Mouse (Mus musculus): Measurements from ENCODE around the gene Rap2a. TPM values are rescaled to one million over a fixed set of nuclear protein-coding genes. Genes with fewer than 3 reads are reported as not detected.

The Rap2a gene
- total and polyA plus RNA-seq, 3 experiments, result 1.3 to 1.5 (median 1.4) TPM

DNA sequence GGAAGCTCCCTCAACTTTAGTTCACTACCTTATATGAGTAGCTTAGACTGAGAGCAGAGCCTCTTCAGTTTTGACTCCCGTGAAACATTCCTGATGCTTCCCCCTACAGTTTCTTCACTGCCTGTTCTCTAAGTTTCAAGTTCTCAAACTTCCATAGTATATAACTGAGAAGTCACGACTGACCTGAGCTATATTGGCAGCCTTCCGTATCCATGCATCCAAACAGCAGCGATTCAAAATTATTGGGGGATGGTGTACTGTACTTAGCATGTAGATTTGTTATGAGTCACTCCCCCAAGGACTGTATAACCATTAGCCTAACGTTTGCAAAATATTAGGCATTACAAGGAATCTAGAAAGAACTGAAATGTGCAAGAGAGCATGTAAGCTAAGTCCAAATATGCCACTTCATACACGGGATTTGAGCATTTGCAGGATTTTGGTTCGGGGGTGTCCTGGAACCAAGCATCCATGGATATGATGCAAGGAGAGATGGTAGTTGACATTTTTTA, 2.0 kb upstream of the Rap2a start:
- Histone ChIP-seq H3K9ac (ENCODE audit: insufficient read depth, low read depth) (no peak overlapping the region; the same call in 1 of the 2 replicates), H3K27ac (ENCODE audit: insufficient read depth, low read depth) (no peak overlapping the region), H3K79me2 (replicated peaks; ENCODE audit: control insufficient read depth, extremely low read depth, insufficient read depth, poor library complexity, severe bottlenecking) (no peaks in the 10 kb centered on the region), H3K4me2 (ENCODE audit: insufficient read depth, low read depth, poor library complexity, severe bottlenecking) (peak overlapping the region; percentile 60; the same call in 1 of the 2 replicates), H3K4me1 (ENCODE audit: control insufficient read depth in 1 of 2, insufficient read depth in 2 of 2) (peaks cover 0 to 13% of the 10 kb centered on the region in 2 experiments; a peak in 3 of 4 replicates), H3K9me3 (replicated peaks; ENCODE audit: low read length) (no peaks in the 10 kb centered on the region), H3K27me3 (replicated peaks) (no peaks in the 10 kb centered on the region), H3K36me3 (replicated peaks in 1 of 2; ENCODE audit: control insufficient read depth in 1 of 2, insufficient read depth in 1 of 2, low read length in 1 of 2) (no peaks in the 10 kb centered on the region), H3K4me3 (replicated peaks in 1 of 3; ENCODE audit: low read depth in 2 of 3, low read length in 2 of 3, poor library complexity in 1 of 3) (no peak overlapping the region)
- no peak for TF ChIP-seq CHD1 (IDR thresholded peaks at IDR 0.05; ENCODE audit: low read depth, low read length)
- TF ChIP-seq EP300 (IDR thresholded peaks at IDR 0.05; ENCODE audit: low read length), result no peak
- TF ChIP-seq ZNF384 (IDR thresholded peaks at IDR 0.05; ENCODE audit: low read depth, low read length), result no peak
- no peak for TF ChIP-seq BHLHE40 (IDR thresholded peaks at IDR 0.05; ENCODE audit: low read depth, low read length)
- no peak for TF ChIP-seq MAFK (IDR thresholded peaks at IDR 0.05; ENCODE audit: insufficient replicate concordance, low read length)
- TF ChIP-seq MXI1 (IDR thresholded peaks at IDR 0.05; ENCODE audit: low read depth, low read length), result no peak
- no peak for TF ChIP-seq HCFC1 (IDR thresholded peaks at IDR 0.05; ENCODE audit: low read depth, low read length)
- in situ Hi-C loops (cut with MboI; ENCODE audit: low pct_ligation_motif_present, low pct_unique_long_range_greater_than_20kb, low sequenced_read_pairs) (no loop called here), dilution Hi-C loops (cut with MboI; ENCODE audit: extremely low pct_ligation_motif_present, extremely low pct_unique_long_range_greater_than_20kb, low sequenced_read_pairs) (no loop called here)
- no peak for DNase-seq (ENCODE audit: extremely low read depth)

DNA sequence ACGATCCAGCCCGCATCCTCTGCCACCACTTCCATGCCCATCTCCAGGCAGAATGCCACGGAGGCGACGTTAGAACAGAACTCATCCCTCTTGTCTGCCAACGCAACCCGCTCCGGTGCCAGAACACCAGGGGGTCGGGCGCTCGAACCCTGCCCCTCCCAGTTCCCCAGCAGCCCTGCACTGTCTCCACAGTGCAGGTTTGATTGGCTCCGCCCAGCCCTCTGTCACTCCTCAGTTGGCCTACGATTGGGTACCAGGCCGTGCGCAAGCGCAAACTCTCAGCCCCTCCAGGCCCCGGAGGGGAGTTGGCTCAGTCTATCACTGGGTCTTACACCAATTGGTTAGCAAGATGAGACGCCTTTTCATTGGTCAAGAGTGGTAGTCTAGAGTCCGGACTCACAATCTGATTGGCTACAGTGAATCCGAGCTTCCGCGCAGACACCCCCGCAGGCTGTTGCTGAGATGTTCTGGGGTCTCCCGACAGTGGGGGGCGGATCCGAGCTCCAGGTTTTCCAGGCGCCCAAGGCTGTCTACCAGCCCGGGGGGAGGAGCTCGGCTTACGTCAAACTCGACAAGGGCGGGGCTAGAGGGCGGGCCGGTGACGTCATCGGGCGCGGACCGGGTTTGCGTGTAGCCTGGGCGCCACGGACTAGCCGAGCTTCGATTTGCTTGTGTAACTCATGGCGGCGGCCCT, 809 bp upstream of the Rap2a start:
- Histone ChIP-seq H3K9me3 (replicated peaks; ENCODE audit: low read length) (no peaks in the 10 kb centered on the region), H3K79me2 (replicated peaks; ENCODE audit: control insufficient read depth, extremely low read depth, insufficient read depth, poor library complexity, severe bottlenecking) (no peaks in the 10 kb centered on the region), H3K9ac (ENCODE audit: insufficient read depth, low read depth) (peak overlapping the region; percentile 72), H3K4me3 (replicated peaks in 1 of 3; ENCODE audit: low read depth in 2 of 3, low read length in 2 of 3, poor library complexity in 1 of 3) (peak overlapping the region; percentile 78 to 92 (median 89)), H3K27ac (ENCODE audit: insufficient read depth, low read depth) (peak overlapping the region; percentile 66), H3K4me2 (ENCODE audit: insufficient read depth, low read depth, poor library complexity, severe bottlenecking) (peak overlapping the region; percentile 60; the same call in 1 of the 2 replicates), H3K36me3 (replicated peaks in 1 of 2; ENCODE audit: control insufficient read depth in 1 of 2, insufficient read depth in 1 of 2, low read length in 1 of 2) (no peaks in the 10 kb centered on the region), H3K4me1 (ENCODE audit: control insufficient read depth in 1 of 2, insufficient read depth in 2 of 2) (peaks cover 0 to 13% of the 10 kb centered on the region in 2 experiments; a peak in 3 of 4 replicates), H3K27me3 (replicated peaks) (no peaks in the 10 kb centered on the region)
- dilution Hi-C loops (cut with MboI; ENCODE audit: extremely low pct_ligation_motif_present, extremely low pct_unique_long_range_greater_than_20kb, low sequenced_read_pairs) (no loop called here), in situ Hi-C loops (cut with MboI; ENCODE audit: low pct_ligation_motif_present, low pct_unique_long_range_greater_than_20kb, low sequenced_read_pairs) (no loop called here)
- DNase-seq (ENCODE audit: extremely low read depth), result peak; percentile 99
- TF ChIP-seq EP300 (IDR thresholded peaks at IDR 0.05; ENCODE audit: low read length) (no peak), TCF12 (IDR thresholded peaks at IDR 0.05; ENCODE audit: low read depth, low read length) (peak; percentile 22; the same call in 1 of the 2 replicates), ELF1 (IDR thresholded peaks at IDR 0.05; ENCODE audit: low read depth, low read length) (peak; percentile 63; the same call in 1 of the 2 replicates), CHD1 (IDR thresholded peaks at IDR 0.05; ENCODE audit: low read depth, low read length) (no peak), TBP (conservative IDR thresholded peaks at IDR 0.05; ENCODE audit: low read depth, low read length) (no peak), SIN3A (IDR thresholded peaks at IDR 0.05; ENCODE audit: low read length) (peak; percentile 75), HCFC1 (IDR thresholded peaks at IDR 0.05; ENCODE audit: low read depth, low read length) (peak; percentile 81), MAFK (IDR thresholded peaks at IDR 0.05; ENCODE audit: insufficient replicate concordance, low read length) (no peak), POLR2A (IDR thresholded peaks at IDR 0.05; ENCODE audit: low read depth, low read length) (peak; percentile 81), ZMIZ1 (IDR thresholded peaks at IDR 0.05; ENCODE audit: low read depth, low read length) (no peak), ZKSCAN1 (IDR thresholded peaks at IDR 0.05; ENCODE audit: borderline replicate concordance, low read depth, low read length) (no peak), ZC3H11A (IDR thresholded peaks at IDR 0.05; ENCODE audit: low read depth, low read length) (no peak), ETS1 (conservative IDR thresholded peaks at IDR 0.05; ENCODE audit: low read depth, low read length) (peak; percentile 49), MAZ (IDR thresholded peaks at IDR 0.05; ENCODE audit: low read depth, low read length) (peak; percentile 93), MYC (IDR thresholded peaks at IDR 0.05; ENCODE audit: low read depth, low read length) (no peak), JUND (conservative IDR thresholded peaks at IDR 0.05; ENCODE audit: low read depth, low read length) (0 out of 2 replicates have a peak, but pooled peaks have one; percentile 20), USF2 (conservative IDR thresholded peaks at IDR 0.05; ENCODE audit: low read depth, low read length) (no peak), CHD2 (IDR thresholded peaks at IDR 0.05; ENCODE audit: low read length) (peak; percentile 81), USF1 (IDR thresholded peaks at IDR 0.05; ENCODE audit: low read depth, low read length) (no peak), NRF1 (IDR thresholded peaks at IDR 0.05; ENCODE audit: low read depth, low read length) (peak; percentile 93), MEF2A (IDR thresholded peaks at IDR 0.05; ENCODE audit: borderline replicate concordance, low read depth, low read length) (peak; percentile 46), UBTF (IDR thresholded peaks at IDR 0.05; ENCODE audit: low read depth, low read length) (no peak), RCOR1 (conservative IDR thresholded peaks at IDR 0.05; ENCODE audit: low read depth, low read length) (no peak), CTCF (conservative IDR thresholded peaks at IDR 0.05 in 1 of 2, IDR thresholded peaks at IDR 0.05 in 1 of 2; ENCODE audit: low read depth in 2 of 2, low read length in 2 of 2) (no peak), JUN (IDR thresholded peaks at IDR 0.05; ENCODE audit: insufficient read depth, low read depth, low read length) (no peak), MXI1 (IDR thresholded peaks at IDR 0.05; ENCODE audit: low read depth, low read length) (0 out of 2 replicates have a peak, but pooled peaks have one; percentile 19), RAD21 (IDR thresholded peaks at IDR 0.05; ENCODE audit: low read depth, low read length) (no peak), POLR2AphosphoS2 (IDR thresholded peaks at IDR 0.05; ENCODE audit: low read depth, low read length) (no peak)

Measured in CH12.LX (cell line).